Mouse (Mus musculus) right cerebral cortex, adult 2 months (tissue): ENCODE results near the gene Nmbr.
A peak's percentile ranks its signal among the peaks of the same experiment; 100 is the strongest.

Source experiments
- DNase-seq, 2 experiments: peaks; one replicate each; pipeline ENCODE4 v3.0.0; 2021 to 2022; ENCODE audit warnings: low spot score in 2 of 2

Nmbr gene

GRCm38 (mm10) chr10:14705072-14706066, at the start of gene Nmbr, which contains the start of gene Vta1:
Gene Nmbr (plus strand): TSS chr10:14705591.
Gene Vta1 (minus strand): TSS chr10:14705560.
- peak; percentile 100 for DNase-seq

DNA sequence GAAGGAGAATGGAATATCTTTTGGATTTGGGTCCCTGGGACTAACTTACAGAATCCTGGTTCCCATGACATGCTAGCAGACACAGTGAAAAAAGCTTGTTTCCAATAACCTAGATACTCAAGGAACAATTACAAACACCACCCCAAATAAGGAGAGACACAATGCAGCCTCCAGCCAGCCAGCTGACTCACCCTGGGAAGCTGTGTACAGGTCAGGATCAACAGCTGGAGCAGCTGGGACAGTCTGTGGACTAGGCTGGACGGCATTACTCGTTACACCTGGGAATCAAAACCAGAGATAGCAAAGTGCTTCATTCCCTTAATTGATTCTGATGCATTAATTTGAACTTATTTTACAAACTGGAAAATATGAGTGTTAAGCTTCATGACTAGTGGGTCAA, 44.5 kb upstream of the Nmbr start:
- DNase-seq, result no peak

DNA sequence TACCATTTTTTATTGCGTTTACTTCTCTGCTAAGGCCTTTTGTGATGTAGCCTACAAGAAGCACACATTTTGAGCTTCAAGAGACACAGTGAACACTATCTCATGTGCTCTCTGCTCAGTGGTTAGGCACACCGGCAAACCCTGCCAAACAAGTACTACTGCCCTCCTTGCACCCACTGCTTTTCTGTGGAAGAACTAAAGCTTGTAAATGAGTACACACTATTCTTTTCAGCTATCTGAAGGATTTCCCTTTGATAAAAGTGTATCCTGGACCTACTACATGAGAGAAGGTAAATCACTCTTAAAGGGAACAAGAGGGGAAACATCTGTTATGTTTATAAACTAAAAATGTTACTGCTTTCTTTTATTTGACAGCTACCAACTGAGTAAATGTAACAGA, 39.2 kb upstream of the Nmbr start:
- DNase-seq, result no peak

GRCm38 (mm10) chr10:14685663-14686062, 19.7 kb upstream of the Nmbr start:
- DNase-seq, result no peak

- no peak for DNase-seq
These were observed 16.5 kb upstream of the Nmbr start for GRCm38 (mm10) chr10:14688785-14689442.

GRCm38 (mm10) chr10:14690349-14690748, 15.0 kb upstream of the Nmbr start:
- DNase-seq, result no peak

- DNase-seq, result no peak
These were observed 2.2 kb upstream of the Nmbr start for GRCm38 (mm10) chr10:14703239-14703638.

DNA sequence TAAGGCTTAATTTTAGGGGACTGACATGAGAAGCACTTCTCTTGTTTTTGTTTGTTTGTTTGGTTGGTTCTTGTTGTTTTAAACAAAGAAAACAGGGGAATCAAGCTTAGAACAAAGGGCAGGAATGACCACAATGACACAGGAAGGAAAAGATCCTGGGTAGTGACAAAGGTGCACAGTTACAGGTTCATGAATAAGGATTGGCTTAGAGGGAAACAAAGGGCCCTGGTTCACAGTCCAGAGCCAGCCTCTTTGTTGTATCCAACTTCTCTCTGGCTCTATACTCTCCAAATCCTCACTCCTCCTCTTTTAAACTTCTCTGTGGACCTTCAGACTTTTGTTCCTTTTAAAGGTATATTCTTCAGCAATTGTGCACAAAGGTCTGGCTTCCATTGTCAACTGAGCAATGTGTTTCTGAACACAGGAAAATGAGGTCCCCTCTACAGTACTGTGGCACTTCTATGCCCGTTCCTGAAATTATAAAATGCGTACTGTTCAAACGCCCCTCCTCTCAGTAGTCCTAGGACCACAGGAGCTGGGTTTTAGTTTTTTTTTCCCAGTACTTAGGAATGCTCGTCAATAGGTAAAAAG, 1.5 kb upstream of the Nmbr start:
- no peak for DNase-seq

DNA sequence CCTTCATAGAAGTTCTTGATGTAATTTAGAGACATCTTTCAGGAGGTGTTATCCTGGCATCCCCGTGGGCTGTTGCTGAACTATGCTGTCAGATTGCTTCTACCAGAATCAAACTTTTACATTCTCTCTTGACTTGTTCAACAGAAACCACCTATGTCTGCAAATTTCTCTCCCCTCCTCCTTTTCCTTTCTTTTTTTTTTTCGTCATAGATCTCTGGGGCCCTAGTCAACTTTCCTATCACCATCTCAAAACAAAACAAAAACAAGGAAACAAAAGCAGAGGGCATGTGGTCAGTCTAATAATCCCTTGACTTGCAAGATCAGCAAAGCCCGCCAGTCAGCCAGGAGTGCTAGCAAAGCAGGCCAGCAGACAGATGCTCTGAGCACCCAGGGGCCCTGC, 12.7 kb downstream of the Nmbr start, which contains the start of gene Gje1:
Gje1 (minus strand) TSS at position 101 of the 400 bp plus-strand sequence.
- DNase-seq, result no peak

- peak; percentile 35 to 37 for DNase-seq
These were observed 20.3 kb downstream of the Nmbr start for GRCm38 (mm10) chr10:14725671-14726070.

GRCm38 (mm10) chr10:14734285-14734684, 28.9 kb downstream of the Nmbr start:
- peak; percentile 27 to 69 for DNase-seq

DNA sequence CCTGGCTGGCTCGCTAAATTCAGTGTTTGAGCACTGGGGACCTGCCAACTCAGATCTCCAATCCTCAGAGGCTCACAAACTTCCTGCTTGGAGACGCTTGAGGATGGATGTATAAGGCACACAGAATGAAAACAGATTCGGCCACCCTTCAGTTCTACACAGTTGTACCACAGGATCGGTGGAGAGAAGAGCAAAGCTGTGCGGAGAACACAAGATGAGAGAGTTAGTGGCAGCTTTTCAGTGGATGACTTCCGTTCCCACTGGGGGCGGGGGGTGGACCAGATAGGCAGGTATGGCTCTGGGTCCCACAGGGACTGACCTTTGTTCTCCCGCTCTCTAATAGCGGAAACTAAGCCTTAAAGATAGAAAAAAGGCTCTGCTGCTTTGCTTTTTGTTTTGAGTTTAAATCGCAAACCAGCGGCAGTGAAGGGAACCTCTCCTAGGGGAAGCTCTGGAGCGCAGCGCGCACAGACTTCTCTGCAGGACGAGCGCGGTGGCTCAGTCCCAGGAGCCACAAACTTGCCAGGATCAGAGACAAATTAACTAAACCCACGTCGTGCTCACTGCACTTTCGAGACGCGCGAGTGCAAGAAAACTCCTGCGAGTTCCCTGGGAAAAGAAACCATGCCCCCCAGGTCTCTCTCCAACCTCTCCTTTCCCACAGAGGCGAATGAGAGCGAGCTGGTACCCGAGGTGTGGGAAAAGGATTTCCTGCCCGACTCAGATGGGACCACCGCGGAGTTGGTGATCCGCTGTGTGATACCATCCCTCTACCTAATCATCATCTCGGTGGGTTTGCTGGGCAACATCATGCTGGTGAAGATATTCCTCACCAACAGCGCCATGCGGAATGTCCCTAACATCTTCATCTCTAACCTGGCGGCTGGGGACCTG, 54.5 kb downstream of the Nmbr start:
- peak; percentile 7 to 26 for DNase-seq

DNA sequence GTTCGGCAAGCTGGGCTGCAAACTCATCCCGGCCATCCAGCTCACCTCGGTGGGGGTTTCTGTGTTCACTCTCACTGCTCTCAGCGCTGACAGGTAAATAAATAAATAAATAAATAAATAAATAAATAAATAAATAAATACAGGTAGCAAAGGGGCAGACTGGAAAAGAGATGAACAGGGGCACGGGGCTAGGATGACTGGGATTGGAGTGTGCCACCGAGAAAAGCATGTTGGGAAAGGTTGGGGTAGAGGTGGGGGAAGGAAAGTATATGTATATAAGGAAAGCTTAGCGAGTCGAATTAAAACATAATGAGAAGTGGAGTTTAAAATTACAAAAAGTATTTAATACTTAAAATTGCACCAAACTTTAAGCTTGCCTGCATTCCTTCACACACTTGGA, 55.2 kb downstream of the Nmbr start:
- DNase-seq, result no peak

DNA sequence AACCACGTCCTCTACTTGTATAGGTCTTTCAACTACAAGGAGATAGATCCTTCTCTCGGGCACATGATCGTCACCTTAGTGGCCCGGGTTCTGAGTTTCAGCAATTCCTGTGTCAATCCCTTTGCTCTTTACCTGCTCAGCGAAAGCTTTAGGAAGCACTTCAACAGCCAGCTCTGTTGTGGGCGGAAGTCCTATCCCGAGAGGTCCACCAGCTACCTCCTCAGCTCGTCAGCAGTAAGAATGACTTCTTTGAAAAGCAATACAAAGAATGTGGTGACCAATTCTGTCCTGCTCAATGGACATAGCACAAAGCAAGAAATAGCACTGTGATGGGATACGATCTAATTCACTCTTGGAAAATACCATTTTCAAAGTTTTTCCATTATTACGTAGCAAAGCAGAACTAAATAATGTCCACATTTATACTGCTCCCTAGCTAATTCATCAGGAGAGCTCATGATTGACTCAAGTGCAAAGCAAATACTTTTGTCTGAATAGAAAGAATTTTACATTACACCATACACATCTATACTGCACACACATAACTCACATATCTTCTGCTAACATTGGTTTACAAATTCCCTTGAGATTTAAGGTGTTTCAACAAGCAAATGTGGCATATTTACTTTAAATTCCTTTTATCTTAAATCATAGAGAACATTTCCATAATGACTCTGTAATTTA, 65.0 kb downstream of the Nmbr start:
- DNase-seq, result no peak

GRCm38 (mm10) chr10:14774499-14774898, 69.1 kb downstream of the Nmbr start:
- DNase-seq, result no peak

- DNase-seq, result no peak
These were observed 84.6 kb downstream of the Nmbr start for GRCm38 (mm10) chr10:14789969-14790368.

DNA sequence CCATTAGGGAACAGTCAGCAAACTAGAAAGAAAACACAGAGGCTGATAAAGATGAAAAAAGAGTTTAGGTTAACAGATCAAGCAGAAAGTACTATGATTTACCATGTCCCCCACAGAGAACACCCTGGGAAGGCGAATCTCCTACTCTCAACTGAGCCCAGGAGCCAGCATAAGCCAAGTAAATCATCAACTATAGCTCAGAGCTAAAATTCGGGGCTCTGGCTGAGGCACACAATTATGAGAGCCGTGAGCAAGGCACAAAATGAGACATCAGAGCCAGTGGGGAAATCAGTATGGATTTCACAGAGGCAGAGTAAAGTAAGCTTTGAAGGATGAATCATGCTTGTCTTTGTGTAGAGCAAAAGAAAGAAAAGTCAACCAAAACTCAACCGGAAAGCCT, 111.6 kb downstream of the Nmbr start:
- no peak for DNase-seq
